Mouse (Mus musculus) 416B (cell line): Measurements from ENCODE around the gene Serpinb3c.
"Not testable (repeated sequence)": the region's sequence is repeated elsewhere in the genome, so short reads cannot be mapped to it uniquely, and the experiment has no call there.

Source experiments
- DNase-seq: peaks from one replicate; pipeline ENCODE4 v3.0.0; 2011; ENCODE audit warnings: low read depth

Gene Serpinb3c

GRCm38 (mm10) chr1:107278261-107278660 is at the start of gene Serpinb3c, which contains the start of gene Serpinb3b:
Serpinb3c (minus strand) TSS chr1:107278371.
Serpinb3b (minus strand) TSS chr1:107278361.
- not testable (repeated sequence) for DNase-seq

GRCm38 (mm10) chr1:107243170-107243569 is 35.0 kb downstream of the Serpinb3c start:
- peak; percentile 6 for DNase-seq
